Mouse (Mus musculus) spleen, adult 2 months (tissue): ENCODE measurements at regions not wholly inside any gene's neighbourhood (a gene's known extent, or its start where the extent isn't known, plus 50 kb on each side); places are given as distances from the start of the nearest gene placed in this dataset.

ENCODE experiments used
- CTCF ChIP-seq: fragments of 200-500 bp; IDR thresholded peaks from 2 replicates; pipeline ENCODE4 v1.5.1; 2011; ENCODE audit warnings: mild to moderate bottlenecking, inconsistent platforms; ENCODE audit not compliant: insufficient read depth, insufficient read length, insufficient replicate concordance; ENCODE audit errors: extremely low read depth
- POLR2A ChIP-seq: fragments of 200-500 bp; IDR thresholded peaks from 2 replicates; pipeline ENCODE4 v1.6.1; 2011; ENCODE audit warnings: low read depth, low read length, inconsistent platforms

GRCm38 (mm10) chr5:64744455-64744854 is 58.7 kb upstream of the Klf3 start:
- TF ChIP-seq CTCF (no peak), POLR2A (no peak)
